Mouse (Mus musculus) spleen, postnatal 36 days (tissue): ENCODE data around the gene Cntnap5a.

Source experiments
- DNase-seq, 2 experiments: peaks; one replicate each; pipeline ENCODE4 v3.0.0; 2022; ENCODE audit warnings: low spot score in 2 of 2, mixed read lengths in 1 of 2

Cntnap5a gene

GRCm38 (mm10) chr1:116366171-116366570 lies 681.6 kb downstream of the Cntnap5a start:
- DNase-seq = no peak

GRCm38 (mm10) chr1:116366806-116367205 lies 682.2 kb downstream of the Cntnap5a start:
- no peak for DNase-seq

GRCm38 (mm10) chr1:116367572-116367971 lies 683.0 kb downstream of the Cntnap5a start:
- DNase-seq = no peak

GRCm38 (mm10) chr1:116370817-116371216 lies 686.3 kb downstream of the Cntnap5a start:
- DNase-seq = no peak

- no peak for DNase-seq
These were observed 689.0 kb downstream of the Cntnap5a start for GRCm38 (mm10) chr1:116373551-116373950.

- DNase-seq = no peak
These were observed 707.8 kb downstream of the Cntnap5a start for GRCm38 (mm10) chr1:116392390-116392789.

GRCm38 (mm10) chr1:116401996-116402656 lies 717.6 kb downstream of the Cntnap5a start:
- DNase-seq = no peak

- DNase-seq = no peak
These were observed 725.3 kb downstream of the Cntnap5a start for GRCm38 (mm10) chr1:116409836-116410235.

GRCm38 (mm10) chr1:116428396-116428795 lies 743.8 kb downstream of the Cntnap5a start:
- DNase-seq = no peak

GRCm38 (mm10) chr1:116455115-116455717 lies 770.7 kb downstream of the Cntnap5a start:
- no peak for DNase-seq

- DNase-seq = no peak
These were observed 793.1 kb downstream of the Cntnap5a start for GRCm38 (mm10) chr1:116477703-116478102.

GRCm38 (mm10) chr1:116488780-116489569 lies 804.4 kb downstream of the Cntnap5a start:
- no peak for DNase-seq

GRCm38 (mm10) chr1:116577969-116578666 lies 893.6 kb downstream of the Cntnap5a start:
- DNase-seq = no peak

GRCm38 (mm10) chr1:116616272-116616671 lies 931.7 kb downstream of the Cntnap5a start:
- no peak for DNase-seq
